Mouse (Mus musculus): ENCODE results near the gene Erich3.

GRCm38 (mm10) chr3:154811281-154811680, 147.6 kb downstream of the Erich3 start:
- TF ChIP-seq POLR2A (IDR thresholded peaks at IDR 0.05; ENCODE audit: borderline replicate concordance, insufficient read depth, low read length) (no peak), CTCF (IDR thresholded peaks at IDR 0.05; ENCODE audit: borderline replicate concordance, insufficient read depth, low read depth, low read length) (no peak)
